Mouse (Mus musculus) neural tube, embryonic 15.5 days (tissue): ENCODE measurements around the gene Hpse2. TPM values are rescaled to one million over a fixed set of nuclear protein-coding genes. Genes with fewer than 3 reads are reported as not detected.
"Not testable (repeated sequence)": the region's sequence is repeated elsewhere in the genome, so short reads cannot be mapped to it uniquely, and the experiment has no call there.

Source experiments
- ATAC-seq: fragments of 200-750 bp; cut with Nextera tagmentation; 2 replicates; pipeline ENCODE4 v1.8.0; 2017; ENCODE audit warnings: mild to moderate bottlenecking, moderate TSS enrichment, moderate library complexity; ENCODE audit not compliant: low FRiP score
- H3K27ac ChIP-seq: fragments of 300-500 bp; sonication (generic); replicated peaks from 2 replicates; pipeline ENCODE4 v1.5.1; 2015; ENCODE audit warnings: mild to moderate bottlenecking, inconsistent platforms
- H3K27me3 ChIP-seq: fragments of 300-500 bp; sonication (generic); replicated peaks from 2 replicates; pipeline ENCODE4 v1.6.1; 2015; ENCODE audit warnings: inconsistent platforms
- H3K36me3 ChIP-seq: fragments of 300-500 bp; sonication (generic); 2 replicates; pipeline ENCODE4 v1.6.1; 2015; ENCODE audit warnings: inconsistent platforms
- H3K4me1 ChIP-seq: fragments of 300-500 bp; sonication (generic); 2 replicates; pipeline ENCODE4 v1.6.1; 2015; ENCODE audit warnings: inconsistent platforms
- H3K4me2 ChIP-seq: fragments of 300-500 bp; sonication (generic); 2 replicates; pipeline ENCODE4 v1.6.1; 2015; ENCODE audit warnings: inconsistent platforms, mild to moderate bottlenecking, moderate library complexity
- H3K4me3 ChIP-seq: fragments of 300-500 bp; sonication (generic); replicated peaks from 2 replicates; pipeline ENCODE4 v1.5.1; 2015; ENCODE audit warnings: mild to moderate bottlenecking, inconsistent platforms
- H3K9ac ChIP-seq: fragments of 300-500 bp; sonication (generic); replicated peaks from 2 replicates; pipeline ENCODE4 v1.6.1; 2015; ENCODE audit warnings: mild to moderate bottlenecking, inconsistent platforms
- H3K9me3 ChIP-seq: fragments of 300-500 bp; sonication (generic); replicated peaks from 2 replicates; pipeline ENCODE4 v1.6.1; 2016; ENCODE audit warnings: inconsistent platforms
- WGBS: fragments of 180-500 bp; shearing (Covaris S2); methylation state at CpG from one replicate; pipeline ENCODE4 v1.1.7; 2015; ENCODE audit warnings: mixed read lengths; 5-methylcytosine and 5-hydroxymethylcytosine counted together
- polyA plus RNA-seq: library from polyadenylated mRNA; unstranded; fragments of >200 nt; fragmentation: Nextera tagmentation; extraction: Ambion mirVana; gene quantifications from 2 replicates; pipeline ENCODE4 v1.2.1, GENCODE M21; 2015

Gene Hpse2
- polyA plus RNA-seq, 1 experiment from 2014 or later = 0.24 TPM

GRCm38 (mm10) chr19:42794914-42795613, 593.1 kb downstream of the Hpse2 start:
- Histone ChIP-seq H3K9me3 (no peaks in the 10 kb centered on the region), H3K36me3 (no peaks in the 10 kb centered on the region), H3K27ac (no peak overlapping the region), H3K4me3 (peak overlapping the region; percentile 44), H3K9ac (peak overlapping the region; percentile 42), H3K27me3 (peaks cover 6% of the 10 kb centered on the region; the same call in 1 of the 2 replicates), H3K4me2 (peak overlapping the region; percentile 94), H3K4me1 (peaks cover 9% of the 10 kb centered on the region)
- 2% methylated on average over 31 of the region's 31 CpGs for WGBS
- ATAC-seq = peak; percentile 93

DNA sequence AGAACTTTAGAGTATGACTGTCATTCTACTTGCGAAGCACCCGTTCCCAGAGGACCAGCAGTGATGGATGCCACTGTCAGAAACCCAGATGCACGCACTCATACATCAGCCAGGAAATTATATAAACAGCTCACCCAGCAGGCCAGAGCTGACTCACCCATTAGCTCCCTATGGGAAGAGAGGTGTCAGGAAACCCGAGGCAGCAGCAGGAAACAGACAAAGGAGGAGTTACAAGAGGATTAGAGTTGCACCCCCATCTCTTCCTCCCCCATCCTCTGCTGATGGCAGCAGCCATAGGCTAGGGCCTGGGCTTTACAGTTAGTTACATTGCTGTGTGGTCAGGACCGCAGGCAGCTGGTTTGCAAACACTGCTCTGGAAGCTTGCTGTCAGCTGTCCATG, 599.8 kb downstream of the Hpse2 start:
- no peak for ATAC-seq
- no peak overlapping the region for H3K4me3 ChIP-seq
- 53% methylated on average over 5 of the region's 5 CpGs for WGBS

GRCm38 (mm10) chr19:42785562-42786220, 602.5 kb downstream of the Hpse2 start:
- no peaks in the 10 kb centered on the region for H3K27me3 ChIP-seq
- no peaks in the 10 kb centered on the region for H3K9me3 ChIP-seq
- no peak for ATAC-seq
- H3K4me1 ChIP-seq = peaks cover 8% of the 10 kb centered on the region
- no peaks in the 10 kb centered on the region for H3K36me3 ChIP-seq
- H3K27ac ChIP-seq = no peak overlapping the region
- no peak overlapping the region for H3K9ac ChIP-seq
- H3K4me2 ChIP-seq = no peak overlapping the region
- no peak overlapping the region for H3K4me3 ChIP-seq
- WGBS = 45% methylated on average over 8 of the region's 8 CpGs

More for the DNA sequence above, 599.8 kb downstream of the Hpse2 start:
- Histone ChIP-seq H3K9ac (no peak overlapping the region), H3K9me3 (no peaks in the 10 kb centered on the region), H3K27me3 (no peaks in the 10 kb centered on the region; the same call in 1 of the 2 replicates), H3K27ac (no peak overlapping the region), H3K36me3 (no peaks in the 10 kb centered on the region), H3K4me1 (peaks cover 8% of the 10 kb centered on the region), H3K4me2 (no peak overlapping the region)

DNA sequence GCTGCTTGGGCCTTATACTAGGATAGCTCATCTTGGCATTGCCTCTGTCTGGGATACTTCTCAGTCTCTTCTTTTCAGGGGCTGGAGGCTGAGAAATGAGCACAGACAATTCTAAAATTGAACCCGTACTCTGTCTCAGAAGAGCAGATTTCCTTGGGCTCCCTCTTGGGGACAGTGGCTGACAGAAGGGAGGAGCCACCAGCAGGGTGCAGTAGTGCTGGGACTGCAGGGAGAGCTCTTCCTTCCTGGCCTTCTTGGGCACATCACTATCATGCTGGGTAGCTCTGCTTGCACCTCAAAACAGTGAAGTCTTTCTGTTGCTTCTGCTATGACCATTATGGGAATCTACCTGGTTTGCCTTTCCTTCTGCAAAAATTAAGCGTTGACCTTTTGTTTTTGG, 603.0 kb downstream of the Hpse2 start:
- H3K4me2 ChIP-seq = no peak overlapping the region
- 35% methylated on average over 2 of the region's 2 CpGs for WGBS
- no peak overlapping the region for H3K27ac ChIP-seq

DNA sequence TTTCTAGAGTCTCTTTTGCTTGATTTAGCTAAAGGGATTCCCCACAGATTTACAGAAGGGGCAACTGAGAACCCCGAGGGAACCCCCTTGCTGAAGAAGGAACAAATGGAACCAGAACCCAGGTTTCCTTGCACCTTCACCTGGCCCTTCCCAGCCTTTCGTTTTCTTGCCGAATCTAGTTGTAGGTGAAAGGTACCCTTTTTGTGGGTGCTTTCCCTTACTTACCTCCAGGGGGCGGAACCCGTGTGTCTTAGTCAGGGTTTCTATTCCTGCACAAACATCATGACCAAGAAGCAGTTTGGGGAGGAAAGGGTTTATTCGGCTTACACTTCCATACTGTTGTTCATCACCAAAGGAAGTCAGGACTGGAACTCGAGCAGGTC, 608.0 kb downstream of the Hpse2 start:
- H3K9ac ChIP-seq = peak overlapping the region; percentile 64
- H3K9me3 ChIP-seq, H3K27me3 ChIP-seq, H3K36me3 ChIP-seq, ATAC-seq: not testable (repeated sequence)
- peak overlapping the region; percentile 77 for H3K4me3 ChIP-seq
- peak overlapping the region; percentile 79 for H3K4me2 ChIP-seq
- H3K27ac ChIP-seq = peak overlapping the region; percentile 93
- WGBS = 55% methylated on average over 7 of the region's 7 CpGs
- H3K4me1 ChIP-seq = peaks cover 12% of the 10 kb centered on the region

More for the DNA sequence above, 603.0 kb downstream of the Hpse2 start:
- Histone ChIP-seq H3K9ac (no peak overlapping the region), H3K4me3 (no peak overlapping the region), H3K27me3 (no peaks in the 10 kb centered on the region), H3K36me3 (no peaks in the 10 kb centered on the region), H3K9me3 (no peaks in the 10 kb centered on the region), H3K4me1 (peaks cover 8% of the 10 kb centered on the region)
- no peak for ATAC-seq

GRCm38 (mm10) chr19:42779531-42780155, 608.5 kb downstream of the Hpse2 start, which contains the start of gene Hps1:
Gene Hps1, minus strand, starts transcription at chr19:42779978.
- H3K27me3 ChIP-seq = no peaks in the 10 kb centered on the region
- peak within 1 kb of the TSS; percentile 79 for H3K4me2 ChIP-seq
- WGBS = under 1% methylated on average over 43 of the region's 43 CpGs
- H3K27ac ChIP-seq = peak within 1 kb of the TSS; percentile 93
- peak; percentile 97 for ATAC-seq
- H3K9me3 ChIP-seq = no peaks in the 10 kb centered on the region
- peaks cover 12% of the 10 kb centered on the region for H3K4me1 ChIP-seq
- no peaks in the 10 kb centered on the region for H3K36me3 ChIP-seq
- peak within 1 kb of the TSS; percentile 77 for H3K4me3 ChIP-seq
- peak within 1 kb of the TSS; percentile 64 for H3K9ac ChIP-seq

- H3K9me3 ChIP-seq = no peaks in the 10 kb centered on the region
- 80% methylated on average over 5 of the region's 5 CpGs for WGBS
- H3K36me3 ChIP-seq = no peaks in the 10 kb centered on the region
- ATAC-seq = no peak
- H3K27ac ChIP-seq = no peak overlapping the region
- no peak overlapping the region for H3K4me3 ChIP-seq
- H3K27me3 ChIP-seq = no peaks in the 10 kb centered on the region
- no peak overlapping the region for H3K9ac ChIP-seq
- H3K4me1 ChIP-seq = peaks cover 12% of the 10 kb centered on the region
- H3K4me2 ChIP-seq = no peak overlapping the region
Measured at GRCm38 (mm10) chr19:42777801-42778200, 610.4 kb downstream of the Hpse2 start.

GRCm38 (mm10) chr19:42776813-42777212, 611.3 kb downstream of the Hpse2 start:
- no peak overlapping the region for H3K9ac ChIP-seq
- WGBS = 97% methylated on average over 1 of the region's 1 CpGs
- no peaks in the 10 kb centered on the region for H3K9me3 ChIP-seq
- no peaks in the 10 kb centered on the region for H3K27me3 ChIP-seq
- peaks cover 12% of the 10 kb centered on the region for H3K4me1 ChIP-seq
- ATAC-seq = no peak
- H3K4me2 ChIP-seq = no peak overlapping the region
- H3K4me3 ChIP-seq = no peak overlapping the region
- no peak overlapping the region for H3K27ac ChIP-seq
- no peaks in the 10 kb centered on the region for H3K36me3 ChIP-seq

GRCm38 (mm10) chr19:42770141-42770872, 617.8 kb downstream of the Hpse2 start:
- H3K9me3 ChIP-seq = no peaks in the 10 kb centered on the region
- H3K4me1 ChIP-seq = no peaks in the 10 kb centered on the region
- H3K9ac ChIP-seq = no peak overlapping the region
- H3K4me2 ChIP-seq = no peak overlapping the region
- no peak for ATAC-seq
- 0 out of 2 replicates have a peak, but pooled peaks cover 3% of the 10 kb centered on the region for H3K36me3 ChIP-seq
- no peaks in the 10 kb centered on the region for H3K27me3 ChIP-seq
- WGBS = 82% methylated on average over 23 of the region's 23 CpGs
- H3K27ac ChIP-seq = no peak overlapping the region
- no peak overlapping the region for H3K4me3 ChIP-seq

- no peaks in the 10 kb centered on the region for H3K27me3 ChIP-seq
- no peak overlapping the region for H3K4me2 ChIP-seq
- no peaks in the 10 kb centered on the region for H3K9me3 ChIP-seq
- 91% methylated on average over 10 of the region's 10 CpGs for WGBS
- H3K4me3 ChIP-seq = no peak overlapping the region
- no peak overlapping the region for H3K27ac ChIP-seq
- H3K4me1 ChIP-seq = no peaks in the 10 kb centered on the region
- 0 out of 2 replicates have a peak, but pooled peaks cover 3% of the 10 kb centered on the region for H3K36me3 ChIP-seq
- ATAC-seq = no peak
- H3K9ac ChIP-seq = no peak overlapping the region
Measured at GRCm38 (mm10) chr19:42769648-42770047, 618.5 kb downstream of the Hpse2 start.

DNA sequence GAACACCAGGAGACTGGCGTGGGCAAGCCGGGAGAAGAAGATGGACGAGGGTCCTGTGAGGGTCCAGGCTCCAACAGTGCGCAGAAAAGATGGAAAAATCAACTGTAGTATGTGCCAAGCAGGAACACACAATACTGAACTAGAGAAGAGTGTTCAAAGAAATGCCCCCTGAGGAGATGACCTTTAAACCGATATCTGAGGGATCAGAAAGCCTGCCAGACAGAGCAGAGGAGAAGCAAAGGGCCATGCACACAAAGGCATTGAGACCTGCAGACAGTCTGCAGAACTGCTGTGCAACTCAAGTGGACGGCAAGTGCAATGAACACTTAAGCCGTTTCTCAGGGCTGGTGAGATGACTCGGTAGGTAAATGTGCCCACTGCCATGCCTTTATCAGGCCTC, 620.8 kb downstream of the Hpse2 start:
- H3K9me3 ChIP-seq = no peaks in the 10 kb centered on the region
- 0 out of 2 replicates have a peak, but pooled peaks cover 3% of the 10 kb centered on the region for H3K36me3 ChIP-seq
- no peak overlapping the region for H3K27ac ChIP-seq
- no peak overlapping the region for H3K9ac ChIP-seq
- H3K4me1 ChIP-seq = no peaks in the 10 kb centered on the region
- 51% methylated on average over 8 of the region's 8 CpGs for WGBS
- no peak overlapping the region for H3K4me3 ChIP-seq
- H3K4me2 ChIP-seq = no peak overlapping the region
- no peak for ATAC-seq
- H3K27me3 ChIP-seq = no peaks in the 10 kb centered on the region
